Mouse (Mus musculus): Measurements from ENCODE around the gene Sgpl1. TPM values are rescaled to one million over a fixed set of nuclear protein-coding genes. Genes with fewer than 3 reads are reported as not detected.

Gene Sgpl1
- polyA plus RNA-seq, 1 experiment, result 13.1 TPM

DNA sequence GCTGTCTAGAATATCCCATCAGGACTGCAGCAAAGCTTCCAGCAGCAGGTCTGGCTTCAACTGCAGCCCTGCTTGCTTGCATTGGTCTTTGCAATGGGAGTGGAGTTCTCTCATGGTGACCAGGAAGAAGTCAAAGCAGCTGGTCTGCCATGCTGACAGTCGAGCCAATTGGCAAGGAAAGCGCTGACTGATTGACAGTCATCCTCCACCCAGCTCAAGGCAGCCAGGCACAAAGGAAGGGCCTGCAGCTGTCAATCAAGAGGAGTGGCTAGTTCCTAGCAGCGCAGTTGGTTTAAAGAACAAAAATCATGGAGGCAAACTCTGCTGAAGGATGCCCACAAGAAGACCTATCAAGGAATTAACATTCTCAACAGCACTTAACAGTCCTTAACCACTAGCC is 61.0 kb downstream of the Sgpl1 start:
- no peaks in the 10 kb centered on the region for H3K27me3 ChIP-seq (ENCODE audit: control insufficient read depth, insufficient read depth, low read length)
- TF ChIP-seq CTCF (IDR thresholded peaks at IDR 0.05; ENCODE audit: control insufficient read depth, insufficient read depth, insufficient replicate concordance, low read depth, low read length), result no peak
- no peak for TF ChIP-seq POLR2A (IDR thresholded peaks at IDR 0.05; ENCODE audit: control insufficient read depth, low read depth, low read length)
- H3K36me3 ChIP-seq (ENCODE audit: control insufficient read depth, insufficient read depth, low read length), result no peaks in the 10 kb centered on the region
- no peak overlapping the region for H3K27ac ChIP-seq (ENCODE audit: control insufficient read depth, insufficient read depth, low read depth, low read length)
- peaks cover 8% of the 10 kb centered on the region for H3K4me1 ChIP-seq (ENCODE audit: control insufficient read depth, insufficient read depth, low read length)
- no peak overlapping the region for H3K4me3 ChIP-seq (ENCODE audit: control insufficient read depth, low read depth, low read length)

GRCm38 (mm10) chr10:61085364-61085763 is 62.1 kb downstream of the Sgpl1 start:
- Histone ChIP-seq H3K36me3 (ENCODE audit: control insufficient read depth, insufficient read depth, low read length) (no peaks in the 10 kb centered on the region), H3K4me1 (ENCODE audit: control insufficient read depth, insufficient read depth, low read length) (peaks cover 14% of the 10 kb centered on the region), H3K4me3 (ENCODE audit: control insufficient read depth, low read depth, low read length) (no peak overlapping the region), H3K27ac (ENCODE audit: control insufficient read depth, insufficient read depth, low read depth, low read length) (no peak overlapping the region), H3K27me3 (ENCODE audit: control insufficient read depth, insufficient read depth, low read length) (no peaks in the 10 kb centered on the region)
- no peak for TF ChIP-seq POLR2A (IDR thresholded peaks at IDR 0.05; ENCODE audit: control insufficient read depth, low read depth, low read length)
- no peak for TF ChIP-seq CTCF (IDR thresholded peaks at IDR 0.05; ENCODE audit: control insufficient read depth, insufficient read depth, insufficient replicate concordance, low read depth, low read length)

- Histone ChIP-seq H3K27ac (ENCODE audit: control insufficient read depth, insufficient read depth, low read depth, low read length) (no peak overlapping the region), H3K4me1 (ENCODE audit: control insufficient read depth, insufficient read depth, low read length) (peaks cover 10% of the 10 kb centered on the region), H3K36me3 (ENCODE audit: control insufficient read depth, insufficient read depth, low read length) (no peaks in the 10 kb centered on the region), H3K4me3 (ENCODE audit: control insufficient read depth, low read depth, low read length) (peak overlapping the region; percentile 7; the same call in 1 of the 2 replicates), H3K27me3 (ENCODE audit: control insufficient read depth, insufficient read depth, low read length) (no peaks in the 10 kb centered on the region)
- no peak for TF ChIP-seq CTCF (IDR thresholded peaks at IDR 0.05; ENCODE audit: control insufficient read depth, insufficient read depth, insufficient replicate concordance, low read depth, low read length)
- TF ChIP-seq POLR2A (IDR thresholded peaks at IDR 0.05; ENCODE audit: control insufficient read depth, low read depth, low read length), result no peak
These were observed 66.6 kb downstream of the Sgpl1 start for GRCm38 (mm10) chr10:61080931-61081255.

- Histone ChIP-seq H3K27ac (ENCODE audit: control insufficient read depth, insufficient read depth, low read depth, low read length) (no peak overlapping the region), H3K27me3 (ENCODE audit: control insufficient read depth, insufficient read depth, low read length) (no peaks in the 10 kb centered on the region), H3K4me3 (ENCODE audit: control insufficient read depth, low read depth, low read length) (peak overlapping the region; percentile 7; the same call in 1 of the 2 replicates), H3K36me3 (ENCODE audit: control insufficient read depth, insufficient read depth, low read length) (no peaks in the 10 kb centered on the region), H3K4me1 (ENCODE audit: control insufficient read depth, insufficient read depth, low read length) (peaks cover 10% of the 10 kb centered on the region)
- TF ChIP-seq POLR2A (IDR thresholded peaks at IDR 0.05; ENCODE audit: control insufficient read depth, low read depth, low read length), result peak; percentile 39; the same call in 1 of the 2 replicates
- no peak for TF ChIP-seq CTCF (IDR thresholded peaks at IDR 0.05; ENCODE audit: control insufficient read depth, insufficient read depth, insufficient replicate concordance, low read depth, low read length)
These were observed 67.1 kb downstream of the Sgpl1 start for GRCm38 (mm10) chr10:61080227-61080930.

DNA sequence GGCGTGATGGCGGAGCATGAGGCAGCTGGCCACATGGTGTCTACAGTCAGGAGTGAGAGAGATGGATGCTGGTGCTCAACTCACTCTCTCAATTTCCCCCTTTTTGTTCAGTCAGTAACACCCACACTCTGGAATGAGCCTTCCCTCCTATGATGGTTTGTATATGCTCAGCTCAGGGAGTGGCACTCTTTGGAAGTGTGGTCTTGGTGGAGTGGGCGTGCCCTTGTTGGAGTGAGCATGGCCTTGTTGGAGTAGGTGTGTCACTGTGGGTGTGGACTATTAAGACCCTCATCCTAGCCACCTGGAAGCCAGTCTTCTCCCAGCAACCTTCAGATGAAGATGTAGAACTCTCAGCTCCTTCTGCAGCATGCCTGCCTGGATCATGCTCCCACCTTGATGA is 71.9 kb downstream of the Sgpl1 start:
- no peaks in the 10 kb centered on the region for H3K36me3 ChIP-seq (ENCODE audit: control insufficient read depth, insufficient read depth, low read length)
- no peaks in the 10 kb centered on the region for H3K27me3 ChIP-seq (ENCODE audit: control insufficient read depth, insufficient read depth, low read length)
- no peak for TF ChIP-seq CTCF (IDR thresholded peaks at IDR 0.05; ENCODE audit: control insufficient read depth, insufficient read depth, insufficient replicate concordance, low read depth, low read length)

DNA sequence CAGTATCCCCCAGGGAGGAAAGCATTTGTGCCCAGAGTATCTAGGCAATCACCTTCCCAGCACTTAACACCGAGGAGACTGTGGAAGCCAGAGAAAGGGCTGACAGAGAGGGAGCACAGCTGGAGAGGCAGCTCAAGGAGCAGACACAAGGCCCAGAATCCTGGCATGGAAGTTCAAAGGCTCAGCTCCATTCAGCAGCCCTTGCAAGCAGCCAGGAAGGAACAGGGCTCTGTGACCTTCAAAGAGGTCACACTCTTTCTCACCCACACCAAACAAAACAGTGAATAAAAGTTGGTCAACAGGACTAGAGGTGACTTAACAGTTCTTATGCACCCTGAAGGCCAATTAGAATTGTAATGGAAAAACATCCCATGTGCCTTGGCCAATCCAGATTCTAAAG is 72.9 kb downstream of the Sgpl1 start:
- Histone ChIP-seq H3K36me3 (ENCODE audit: control insufficient read depth, insufficient read depth, low read length) (no peaks in the 10 kb centered on the region), H3K27me3 (ENCODE audit: control insufficient read depth, insufficient read depth, low read length) (no peaks in the 10 kb centered on the region), H3K27ac (ENCODE audit: control insufficient read depth, insufficient read depth, low read depth, low read length) (no peak overlapping the region), H3K4me3 (ENCODE audit: control insufficient read depth, low read depth, low read length) (no peak overlapping the region), H3K4me1 (ENCODE audit: control insufficient read depth, insufficient read depth, low read length) (no peaks in the 10 kb centered on the region; the same call in 1 of the 2 replicates)
- TF ChIP-seq POLR2A (IDR thresholded peaks at IDR 0.05; ENCODE audit: control insufficient read depth, low read depth, low read length) (no peak), CTCF (IDR thresholded peaks at IDR 0.05; ENCODE audit: control insufficient read depth, insufficient read depth, insufficient replicate concordance, low read depth, low read length) (no peak)

More for the DNA sequence above, 71.9 kb downstream of the Sgpl1 start:
- H3K27ac ChIP-seq (ENCODE audit: control insufficient read depth, insufficient read depth, low read depth, low read length), result no peak overlapping the region
- H3K4me1 ChIP-seq (ENCODE audit: control insufficient read depth, insufficient read depth, low read length), result peaks cover 5% of the 10 kb centered on the region; the same call in 1 of the 2 replicates
- H3K4me3 ChIP-seq (ENCODE audit: control insufficient read depth, low read depth, low read length), result no peak overlapping the region

- Histone ChIP-seq H3K27ac (ENCODE audit: control insufficient read depth, insufficient read depth, low read depth, low read length) (no peak overlapping the region), H3K27me3 (ENCODE audit: control insufficient read depth, insufficient read depth, low read length) (no peaks in the 10 kb centered on the region), H3K4me3 (ENCODE audit: control insufficient read depth, low read depth, low read length) (no peak overlapping the region), H3K4me1 (ENCODE audit: control insufficient read depth, insufficient read depth, low read length) (peaks cover 6% of the 10 kb centered on the region), H3K36me3 (ENCODE audit: control insufficient read depth, insufficient read depth, low read length) (no peaks in the 10 kb centered on the region)
- TF ChIP-seq CTCF (IDR thresholded peaks at IDR 0.05; ENCODE audit: control insufficient read depth, insufficient read depth, insufficient replicate concordance, low read depth, low read length) (peak; percentile 93), POLR2A (IDR thresholded peaks at IDR 0.05; ENCODE audit: control insufficient read depth, low read depth, low read length) (no peak)
These were observed 75.2 kb downstream of the Sgpl1 start for GRCm38 (mm10) chr10:61072324-61072723.

Measured in testis, adult 2 months (tissue).